Mouse (Mus musculus): ENCODE results near the gene Cchcr1. TPM values are rescaled to one million over a fixed set of nuclear protein-coding genes. Genes with fewer than 3 reads are reported as not detected.

Cchcr1 gene
- polyA plus RNA-seq, 1 experiment from 2014 or later: 4.8 TPM

- Histone ChIP-seq H3K4me3 (ENCODE audit: low read depth, low read length) (no peak overlapping the region), H3K9me3 (ENCODE audit: control insufficient read depth) (no peaks in the 10 kb centered on the region), H3K4me2 (replicated peaks; ENCODE audit: low read depth) (no peak overlapping the region), H3K27ac (ENCODE audit: low read depth, low read length) (0 out of 2 replicates have a peak overlapping the region, but pooled peaks have one; percentile 21), H3K4me1 (replicated peaks; ENCODE audit: control insufficient read depth, insufficient read depth, low read length) (no peaks in the 10 kb centered on the region), H3K36me3 (ENCODE audit: control insufficient read depth, insufficient read depth) (no peaks in the 10 kb centered on the region), H3K9ac (ENCODE audit: low read depth, low read length) (no peak overlapping the region), H3K27me3 (replicated peaks; ENCODE audit: control insufficient read depth, insufficient read depth, low read length) (no peaks in the 10 kb centered on the region)
- ATAC-seq: peak; percentile 15
- 78% methylated on average over 13 of the region's 13 CpGs for WGBS
- no peak for TF ChIP-seq CTCF (IDR thresholded peaks at IDR 0.05; ENCODE audit: low read depth)
Measured at GRCm38 (mm10) chr17:35556186-35556765, 39.4 kb downstream of the Cchcr1 start.

GRCm38 (mm10) chr17:35556812-35557211 lies 39.9 kb downstream of the Cchcr1 start:
- Histone ChIP-seq H3K4me2 (replicated peaks; ENCODE audit: low read depth) (peak overlapping the region; percentile 41; the same call in 1 of the 2 replicates), H3K36me3 (ENCODE audit: control insufficient read depth, insufficient read depth) (no peaks in the 10 kb centered on the region), H3K9me3 (ENCODE audit: control insufficient read depth) (no peaks in the 10 kb centered on the region), H3K27me3 (replicated peaks; ENCODE audit: control insufficient read depth, insufficient read depth, low read length) (no peaks in the 10 kb centered on the region), H3K9ac (ENCODE audit: low read depth, low read length) (no peak overlapping the region), H3K4me3 (ENCODE audit: low read depth, low read length) (no peak overlapping the region), H3K4me1 (replicated peaks; ENCODE audit: control insufficient read depth, insufficient read depth, low read length) (no peaks in the 10 kb centered on the region), H3K27ac (ENCODE audit: low read depth, low read length) (peak overlapping the region; percentile 50; the same call in 1 of the 2 replicates)
- peak; percentile 97 for TF ChIP-seq CTCF (IDR thresholded peaks at IDR 0.05; ENCODE audit: low read depth)
- ATAC-seq: peak; percentile 96
- 12% methylated on average over 5 of the region's 5 CpGs for WGBS

GRCm38 (mm10) chr17:35557351-35557750 lies 40.5 kb downstream of the Cchcr1 start:
- ATAC-seq: peak; percentile 36
- peak overlapping the region; percentile 50; the same call in 1 of the 2 replicates for H3K27ac ChIP-seq (ENCODE audit: low read depth, low read length)
- WGBS: 45% methylated on average over 9 of the region's 9 CpGs

GRCm38 (mm10) chr17:35558216-35558615 lies 41.3 kb downstream of the Cchcr1 start:
- no peak overlapping the region for H3K4me2 ChIP-seq (replicated peaks; ENCODE audit: low read depth)
- TF ChIP-seq CTCF (IDR thresholded peaks at IDR 0.05; ENCODE audit: low read depth): no peak
- H3K27ac ChIP-seq (ENCODE audit: low read depth, low read length): no peak overlapping the region
- H3K9me3 ChIP-seq (ENCODE audit: control insufficient read depth): no peaks in the 10 kb centered on the region
- H3K36me3 ChIP-seq (ENCODE audit: control insufficient read depth, insufficient read depth): no peaks in the 10 kb centered on the region
- ATAC-seq: no peak
- no peak overlapping the region for H3K4me3 ChIP-seq (ENCODE audit: low read depth, low read length)
- no peaks in the 10 kb centered on the region for H3K4me1 ChIP-seq (replicated peaks; ENCODE audit: control insufficient read depth, insufficient read depth, low read length)
- WGBS: 55% methylated on average over 8 of the region's 8 CpGs
- no peaks in the 10 kb centered on the region for H3K27me3 ChIP-seq (replicated peaks; ENCODE audit: control insufficient read depth, insufficient read depth, low read length)
- H3K9ac ChIP-seq (ENCODE audit: low read depth, low read length): no peak overlapping the region

More at GRCm38 (mm10) chr17:35557351-35557750, 40.5 kb downstream of the Cchcr1 start:
- peak overlapping the region; percentile 41; the same call in 1 of the 2 replicates for H3K4me2 ChIP-seq (replicated peaks; ENCODE audit: low read depth)
- H3K27me3 ChIP-seq (replicated peaks; ENCODE audit: control insufficient read depth, insufficient read depth, low read length): no peaks in the 10 kb centered on the region
- no peak for TF ChIP-seq CTCF (IDR thresholded peaks at IDR 0.05; ENCODE audit: low read depth)
- no peaks in the 10 kb centered on the region for H3K9me3 ChIP-seq (ENCODE audit: control insufficient read depth)
- no peaks in the 10 kb centered on the region for H3K4me1 ChIP-seq (replicated peaks; ENCODE audit: control insufficient read depth, insufficient read depth, low read length)
- H3K4me3 ChIP-seq (ENCODE audit: low read depth, low read length): no peak overlapping the region
- H3K36me3 ChIP-seq (ENCODE audit: control insufficient read depth, insufficient read depth): no peaks in the 10 kb centered on the region
- no peak overlapping the region for H3K9ac ChIP-seq (ENCODE audit: low read depth, low read length)

- Histone ChIP-seq H3K9ac (ENCODE audit: low read depth, low read length) (no peak within 1 kb of the TSS), H3K4me1 (replicated peaks; ENCODE audit: control insufficient read depth, insufficient read depth, low read length) (0 out of 2 replicates have a peak, but pooled peaks cover 3% of the 10 kb centered on the region), H3K36me3 (ENCODE audit: control insufficient read depth, insufficient read depth) (no peaks in the 10 kb centered on the region), H3K27ac (ENCODE audit: low read depth, low read length) (no peak within 1 kb of the TSS), H3K4me3 (ENCODE audit: low read depth, low read length) (no peak within 1 kb of the TSS), H3K4me2 (replicated peaks; ENCODE audit: low read depth) (no peak within 1 kb of the TSS), H3K27me3 (replicated peaks; ENCODE audit: control insufficient read depth, insufficient read depth, low read length) (peaks cover 12% of the 10 kb centered on the region; the same call in 1 of the 2 replicates), H3K9me3 (ENCODE audit: control insufficient read depth) (no peaks in the 10 kb centered on the region)
- no peak for TF ChIP-seq CTCF (IDR thresholded peaks at IDR 0.05; ENCODE audit: low read depth)
- WGBS: 49% methylated on average over 3 of the region's 3 CpGs
- ATAC-seq: no peak
Measured at GRCm38 (mm10) chr17:35567150-35567549, 50.2 kb downstream of the Cchcr1 start, which contains the start of gene 2300002M23Rik. 2300002M23Rik (plus strand) TSS chr17:35567450.

- peaks cover 12% of the 10 kb centered on the region; the same call in 1 of the 2 replicates for H3K27me3 ChIP-seq (replicated peaks; ENCODE audit: control insufficient read depth, insufficient read depth, low read length)
Measured at GRCm38 (mm10) chr17:35567767-35568166, 50.9 kb downstream of the Cchcr1 start.

More at GRCm38 (mm10) chr17:35567767-35568166, 50.9 kb downstream of the Cchcr1 start:
- Histone ChIP-seq H3K27ac (ENCODE audit: low read depth, low read length) (no peak overlapping the region), H3K4me3 (ENCODE audit: low read depth, low read length) (no peak overlapping the region), H3K36me3 (ENCODE audit: control insufficient read depth, insufficient read depth) (no peaks in the 10 kb centered on the region), H3K9me3 (ENCODE audit: control insufficient read depth) (no peaks in the 10 kb centered on the region), H3K9ac (ENCODE audit: low read depth, low read length) (no peak overlapping the region), H3K4me1 (replicated peaks; ENCODE audit: control insufficient read depth, insufficient read depth, low read length) (0 out of 2 replicates have a peak, but pooled peaks cover 3% of the 10 kb centered on the region), H3K4me2 (replicated peaks; ENCODE audit: low read depth) (no peak overlapping the region)
- TF ChIP-seq CTCF (IDR thresholded peaks at IDR 0.05; ENCODE audit: low read depth): 0 out of 2 replicates have a peak, but pooled peaks have one; percentile 12
- 24% methylated on average over 9 of the region's 9 CpGs for WGBS
- ATAC-seq: no peak
